Mouse (Mus musculus) limb, embryonic 15.5 days (tissue): Measurements from ENCODE around the gene Ptprt. TPM values are rescaled to one million over a fixed set of nuclear protein-coding genes. Genes with fewer than 3 reads are reported as not detected.

Experiments used
- ATAC-seq: fragments of 200-750 bp; cut with Nextera tagmentation; 2 replicates; pipeline ENCODE4 v1.8.0; 2017; ENCODE audit warnings: low read depth, moderate TSS enrichment; ENCODE audit not compliant: insufficient number of reproducible peaks, low FRiP score, low TSS enrichment
- H3K27ac ChIP-seq: fragments of 300-500 bp; sonication (generic); 2 replicates; pipeline ENCODE4 v1.5.1; 2015; ENCODE audit warnings: moderate library complexity, mild to moderate bottlenecking, inconsistent platforms
- H3K27me3 ChIP-seq: fragments of 300-500 bp; sonication (generic); 2 replicates; pipeline ENCODE4 v1.6.1; 2015; ENCODE audit warnings: inconsistent platforms
- H3K36me3 ChIP-seq: fragments of 300-500 bp; sonication (generic); 2 replicates; pipeline ENCODE4 v1.6.1; 2015; ENCODE audit warnings: inconsistent platforms
- H3K4me1 ChIP-seq: fragments of 300-500 bp; sonication (generic); 2 replicates; pipeline ENCODE4 v1.6.1; 2015; ENCODE audit warnings: inconsistent platforms
- H3K4me2 ChIP-seq: fragments of 300-500 bp; sonication (generic); 2 replicates; pipeline ENCODE4 v1.6.1; 2015; ENCODE audit warnings: mild to moderate bottlenecking, inconsistent platforms
- H3K4me3 ChIP-seq: fragments of 300-500 bp; sonication (generic); 2 replicates; pipeline ENCODE4 v1.5.1; 2015; ENCODE audit warnings: mild to moderate bottlenecking, inconsistent platforms
- H3K9ac ChIP-seq: fragments of 300-500 bp; sonication (generic); 2 replicates; pipeline ENCODE4 v1.6.1; 2015; ENCODE audit warnings: inconsistent platforms
- H3K9me3 ChIP-seq: fragments of 300-500 bp; sonication (generic); 2 replicates; pipeline ENCODE4 v1.6.1; 2016; ENCODE audit warnings: inconsistent platforms
- WGBS: fragments of 180-500 bp; shearing (Covaris S2); methylation state at CpG from one replicate; pipeline ENCODE4 v1.1.7; 2015; 5-methylcytosine and 5-hydroxymethylcytosine counted together
- polyA plus RNA-seq: library from polyadenylated mRNA; unstranded; fragments of >200 nt; fragmentation: Nextera tagmentation; extraction: Ambion mirVana; gene quantifications from 2 replicates; pipeline ENCODE4 v1.2.1, GENCODE M21; 2015

Gene Ptprt
- polyA plus RNA-seq, 1 experiment from 2014 or later, result 1.9 TPM

GRCm38 (mm10) chr2:162657541-162657940 is 3.4 kb downstream of the Ptprt start:
- H3K27ac ChIP-seq, result no peak overlapping the region
- H3K27me3 ChIP-seq, result peaks cover 62% of the 10 kb centered on the region
- H3K9ac ChIP-seq, result no peak overlapping the region
- H3K4me3 ChIP-seq, result no peak overlapping the region
- no peaks in the 10 kb centered on the region for H3K36me3 ChIP-seq
- H3K4me2 ChIP-seq, result no peak overlapping the region
- no peaks in the 10 kb centered on the region for H3K9me3 ChIP-seq
- H3K4me1 ChIP-seq, result peaks cover 22% of the 10 kb centered on the region
- WGBS, result 54% methylated on average over 7 of the region's 7 CpGs
- ATAC-seq, result no peak

GRCm38 (mm10) chr2:162654416-162654815 is 6.5 kb downstream of the Ptprt start:
- Histone ChIP-seq H3K27me3 (peaks cover 30% of the 10 kb centered on the region), H3K4me3 (no peak overlapping the region), H3K27ac (no peak overlapping the region), H3K4me1 (peaks cover 4% of the 10 kb centered on the region; the same call in 1 of the 2 replicates), H3K36me3 (no peaks in the 10 kb centered on the region), H3K9me3 (no peaks in the 10 kb centered on the region), H3K4me2 (no peak overlapping the region), H3K9ac (no peak overlapping the region)
- whole genome bisulfite sequencing, result 84% methylated on average over 4 of the region's 4 CpGs
- no peak for ATAC-seq

- Histone ChIP-seq H3K27me3 (no peaks in the 10 kb centered on the region), H3K9me3 (no peaks in the 10 kb centered on the region), H3K27ac (no peak overlapping the region), H3K4me3 (no peak overlapping the region), H3K36me3 (no peaks in the 10 kb centered on the region), H3K4me2 (no peak overlapping the region), H3K4me1 (peaks cover 7% of the 10 kb centered on the region), H3K9ac (no peak overlapping the region)
- WGBS, result 17% methylated on average over 4 of the region's 4 CpGs
- ATAC-seq, result no peak
Observed at GRCm38 (mm10) chr2:162638676-162639075, 22.3 kb downstream of the Ptprt start.

- no peak for ATAC-seq
- Histone ChIP-seq H3K9me3 (no peaks in the 10 kb centered on the region), H3K9ac (no peak overlapping the region), H3K4me2 (no peak overlapping the region), H3K27me3 (no peaks in the 10 kb centered on the region), H3K36me3 (no peaks in the 10 kb centered on the region), H3K27ac (no peak overlapping the region), H3K4me3 (no peak overlapping the region), H3K4me1 (peaks cover 7% of the 10 kb centered on the region)
- 55% methylated on average over 1 of the region's 1 CpGs for WGBS
Observed at GRCm38 (mm10) chr2:162637537-162637936, 23.4 kb downstream of the Ptprt start.

GRCm38 (mm10) chr2:162636387-162637009 is 24.4 kb downstream of the Ptprt start:
- peaks cover 7% of the 10 kb centered on the region for H3K4me1 ChIP-seq
- H3K27ac ChIP-seq, result no peak overlapping the region
- no peaks in the 10 kb centered on the region for H3K27me3 ChIP-seq
- H3K36me3 ChIP-seq, result no peaks in the 10 kb centered on the region
- 31% methylated on average over 9 of the region's 9 CpGs for WGBS
- no peak overlapping the region for H3K4me2 ChIP-seq
- H3K9me3 ChIP-seq, result no peaks in the 10 kb centered on the region
- no peak overlapping the region for H3K4me3 ChIP-seq
- no peak overlapping the region for H3K9ac ChIP-seq
- 0 out of 2 replicates have a peak, but pooled peaks have one; percentile 35 for ATAC-seq

- Histone ChIP-seq H3K4me2 (no peak overlapping the region), H3K9me3 (no peaks in the 10 kb centered on the region), H3K9ac (no peak overlapping the region), H3K4me1 (peaks cover 7% of the 10 kb centered on the region), H3K36me3 (no peaks in the 10 kb centered on the region), H3K27ac (no peak overlapping the region), H3K27me3 (no peaks in the 10 kb centered on the region), H3K4me3 (no peak overlapping the region)
- 84% methylated on average over 5 of the region's 5 CpGs for WGBS
- no peak for ATAC-seq
Observed at GRCm38 (mm10) chr2:162634901-162635300, 26.0 kb downstream of the Ptprt start.

- no peak for ATAC-seq
- Histone ChIP-seq H3K4me1 (no peaks in the 10 kb centered on the region), H3K9me3 (no peaks in the 10 kb centered on the region), H3K27ac (no peak overlapping the region), H3K4me2 (no peak overlapping the region), H3K9ac (no peak overlapping the region), H3K36me3 (no peaks in the 10 kb centered on the region), H3K4me3 (no peak overlapping the region), H3K27me3 (no peaks in the 10 kb centered on the region)
- WGBS, result 63% methylated on average over 3 of the region's 3 CpGs
Observed at GRCm38 (mm10) chr2:162626076-162626475, 34.9 kb downstream of the Ptprt start.

- Histone ChIP-seq H3K4me3 (no peak overlapping the region), H3K27ac (no peak overlapping the region), H3K4me2 (no peak overlapping the region), H3K4me1 (no peaks in the 10 kb centered on the region), H3K36me3 (no peaks in the 10 kb centered on the region), H3K27me3 (no peaks in the 10 kb centered on the region), H3K9me3 (no peaks in the 10 kb centered on the region), H3K9ac (no peak overlapping the region)
- 90% methylated on average over 3 of the region's 3 CpGs for WGBS
- no peak for ATAC-seq
Observed at GRCm38 (mm10) chr2:162624707-162625106, 36.2 kb downstream of the Ptprt start.

- Histone ChIP-seq H3K36me3 (no peaks in the 10 kb centered on the region), H3K27ac (no peak overlapping the region), H3K27me3 (no peaks in the 10 kb centered on the region), H3K4me3 (no peak overlapping the region), H3K4me1 (no peaks in the 10 kb centered on the region), H3K9me3 (no peaks in the 10 kb centered on the region), H3K9ac (no peak overlapping the region), H3K4me2 (no peak overlapping the region)
- WGBS, result 65% methylated on average over 2 of the region's 2 CpGs
- no peak for ATAC-seq
Observed at GRCm38 (mm10) chr2:162614256-162614655, 46.7 kb downstream of the Ptprt start.

- no peak for ATAC-seq
- Histone ChIP-seq H3K27me3 (no peaks in the 10 kb centered on the region), H3K4me2 (no peak overlapping the region), H3K4me1 (no peaks in the 10 kb centered on the region), H3K9ac (no peak overlapping the region), H3K9me3 (no peaks in the 10 kb centered on the region), H3K27ac (no peak overlapping the region), H3K36me3 (no peaks in the 10 kb centered on the region), H3K4me3 (no peak overlapping the region)
- WGBS, result 67% methylated on average over 4 of the region's 4 CpGs
Observed at GRCm38 (mm10) chr2:162613480-162613879, 47.5 kb downstream of the Ptprt start.

GRCm38 (mm10) chr2:162602721-162603120 is 58.2 kb downstream of the Ptprt start:
- H3K4me3 ChIP-seq, result no peak overlapping the region
- no peak overlapping the region for H3K9ac ChIP-seq
- no peak overlapping the region for H3K4me2 ChIP-seq
- H3K27me3 ChIP-seq, result no peaks in the 10 kb centered on the region
- no peak overlapping the region for H3K27ac ChIP-seq
- no peaks in the 10 kb centered on the region for H3K36me3 ChIP-seq
- WGBS, result 90% methylated on average over 5 of the region's 5 CpGs
- ATAC-seq, result no peak
- H3K4me1 ChIP-seq, result no peaks in the 10 kb centered on the region
- no peaks in the 10 kb centered on the region for H3K9me3 ChIP-seq

- Histone ChIP-seq H3K36me3 (no peaks in the 10 kb centered on the region), H3K4me1 (no peaks in the 10 kb centered on the region), H3K9ac (no peak overlapping the region), H3K27ac (no peak overlapping the region), H3K9me3 (no peaks in the 10 kb centered on the region), H3K4me3 (no peak overlapping the region), H3K27me3 (no peaks in the 10 kb centered on the region), H3K4me2 (no peak overlapping the region)
- 93% methylated on average over 3 of the region's 3 CpGs for WGBS
- no peak for ATAC-seq
Observed at GRCm38 (mm10) chr2:162591388-162591787, 69.6 kb downstream of the Ptprt start.

- H3K9ac ChIP-seq, result no peak overlapping the region
- no peak overlapping the region for H3K27ac ChIP-seq
- H3K27me3 ChIP-seq, result no peaks in the 10 kb centered on the region
- no peaks in the 10 kb centered on the region for H3K36me3 ChIP-seq
- no peak for ATAC-seq
- no peaks in the 10 kb centered on the region for H3K9me3 ChIP-seq
- 75% methylated on average over 4 of the region's 4 CpGs for WGBS
- H3K4me3 ChIP-seq, result no peak overlapping the region
- no peak overlapping the region for H3K4me2 ChIP-seq
- no peaks in the 10 kb centered on the region for H3K4me1 ChIP-seq
Observed at GRCm38 (mm10) chr2:162581651-162582050, 79.3 kb downstream of the Ptprt start.
